Mouse (Mus musculus): ENCODE results near the gene Usmg5.

Gene Usmg5

DNA sequence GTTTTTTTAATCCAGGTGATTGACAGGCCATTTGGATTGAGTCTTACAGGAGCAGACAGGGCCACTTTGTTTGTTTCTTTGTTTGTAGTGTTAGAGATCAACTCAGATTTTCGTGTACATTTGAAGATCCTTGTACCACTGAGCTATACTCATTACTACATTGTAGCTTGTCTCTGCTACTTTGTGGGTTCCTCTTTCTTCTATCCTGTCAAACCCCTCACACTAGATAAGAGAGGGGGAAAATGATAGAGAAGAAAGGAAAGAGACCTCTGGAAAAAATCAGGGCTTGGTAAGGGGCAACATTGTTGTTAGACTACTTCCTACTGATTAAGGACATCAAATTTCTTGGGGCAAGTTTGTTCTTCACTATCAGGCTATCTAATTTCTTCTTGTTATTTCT lies 32.8 kb downstream of the Usmg5 start:
- in situ Hi-C loops (cut with MseI, MboI) = no loop called here

DNA sequence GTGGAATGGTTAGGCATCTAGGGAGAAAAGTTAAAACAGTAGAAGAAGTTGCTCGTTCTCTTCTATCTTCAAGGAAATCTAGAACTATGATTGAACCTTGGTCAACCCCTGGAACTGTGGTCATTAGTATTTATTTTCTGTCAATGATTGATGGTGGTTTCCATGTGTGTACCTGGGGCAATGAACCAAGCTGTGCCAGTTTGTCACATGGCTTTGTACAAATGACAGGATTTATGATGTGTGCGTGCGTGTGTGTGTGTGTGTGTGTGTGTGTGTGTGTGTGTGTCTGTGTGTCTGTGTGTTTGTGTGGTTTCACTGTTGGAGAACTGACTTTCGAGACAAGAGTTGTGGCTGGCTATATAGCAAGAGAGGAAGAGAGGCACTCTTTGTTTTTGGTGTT lies 37.0 kb downstream of the Usmg5 start:
- in situ Hi-C loops (cut with MseI, MboI) = no loop called here

DNA sequence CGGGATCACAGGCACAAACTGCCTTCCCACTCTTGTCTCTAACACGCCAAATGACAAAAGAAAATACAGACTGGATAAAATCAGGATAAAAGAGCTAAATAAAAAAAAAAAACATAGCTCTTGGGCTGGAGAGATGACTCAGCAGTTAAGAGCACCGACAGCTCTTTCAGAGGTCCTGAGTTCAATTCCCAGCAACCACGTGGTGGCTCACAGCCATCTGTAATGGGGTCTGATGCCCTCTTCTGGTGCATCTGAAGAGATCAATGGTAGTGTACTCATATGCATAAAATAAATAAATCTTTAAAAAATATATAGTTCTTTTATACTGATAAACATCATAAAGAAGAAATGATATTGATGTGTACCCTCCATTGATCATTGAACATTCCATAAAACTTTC lies 37.5 kb downstream of the Usmg5 start:
- in situ Hi-C loops (cut with MseI, MboI) = no loop called here

DNA sequence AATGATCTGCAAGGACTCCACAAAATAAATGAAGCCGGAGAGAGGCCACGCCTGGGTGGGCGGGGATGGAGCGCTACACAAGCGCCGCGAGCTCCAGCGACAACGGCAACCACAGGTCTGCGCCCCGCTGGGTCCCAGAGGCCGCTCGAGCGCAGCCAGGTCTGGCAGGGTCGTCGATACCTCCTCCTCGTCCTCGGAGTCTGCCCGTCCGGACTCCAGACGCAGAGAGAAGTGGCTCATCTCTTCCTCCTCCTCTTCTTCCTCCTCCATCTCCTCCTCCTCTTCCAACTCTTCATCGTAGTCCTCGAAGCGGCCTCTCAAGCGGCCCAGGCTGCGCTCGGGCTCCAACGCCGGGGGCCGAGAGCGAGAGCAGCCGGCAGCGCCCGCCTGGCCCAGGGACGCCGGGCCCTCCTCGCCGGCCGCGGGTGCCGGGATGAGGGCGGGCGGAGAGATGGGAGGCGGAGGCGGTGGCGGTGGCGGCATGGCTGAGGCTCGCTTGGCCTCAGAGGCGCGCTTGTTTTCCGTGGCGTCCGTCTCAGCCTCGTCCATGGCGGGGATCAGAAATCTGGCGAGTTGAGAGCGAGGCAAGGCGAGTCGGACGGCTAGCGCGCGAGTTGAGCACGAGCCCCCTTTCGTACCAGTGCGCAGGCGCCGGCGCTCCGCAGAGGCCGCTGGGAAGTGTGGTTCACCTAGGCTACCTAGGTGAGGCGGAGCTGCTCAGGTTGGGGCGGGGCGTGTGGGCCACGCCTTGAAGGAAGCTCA lies 40.0 kb downstream of the Usmg5 start, which contains the start of gene Pcgf6:
Gene Pcgf6, minus strand, starts transcription at position 636 of the 762 bp plus-strand sequence.
- in situ Hi-C loops (cut with MseI, MboI) = no loop called here

GRCm38 (mm10) chr19:47049840-47050239 lies 40.6 kb downstream of the Usmg5 start:
- in situ Hi-C loops (cut with MseI, MboI) = no loop called here

- in situ Hi-C loops (cut with MseI, MboI) = no loop called here
Observed at GRCm38 (mm10) chr19:47049061-47049460, 41.4 kb downstream of the Usmg5 start.

GRCm38 (mm10) chr19:47047236-47047833 lies 43.1 kb downstream of the Usmg5 start:
- in situ Hi-C loops (cut with MseI, MboI) = no loop called here

DNA sequence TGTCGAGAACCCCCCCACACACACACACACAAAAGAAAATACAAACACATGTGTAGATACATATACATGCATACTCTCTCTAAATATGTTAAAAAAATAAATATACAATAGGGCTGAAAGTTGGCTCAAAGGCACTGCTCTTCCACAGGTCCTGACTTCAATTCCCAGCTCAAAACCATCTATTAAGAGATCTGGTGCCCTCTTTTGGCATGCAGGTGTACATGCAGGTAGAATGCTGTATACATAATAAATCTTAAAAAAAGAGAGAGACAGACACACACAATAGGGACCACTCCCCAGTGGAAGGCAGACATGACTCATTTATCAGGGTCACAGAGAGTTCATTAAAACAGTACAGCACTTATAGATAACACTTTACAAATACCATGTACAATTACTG lies 44.1 kb downstream of the Usmg5 start:
- in situ Hi-C loops (cut with MseI, MboI) = no loop called here

DNA sequence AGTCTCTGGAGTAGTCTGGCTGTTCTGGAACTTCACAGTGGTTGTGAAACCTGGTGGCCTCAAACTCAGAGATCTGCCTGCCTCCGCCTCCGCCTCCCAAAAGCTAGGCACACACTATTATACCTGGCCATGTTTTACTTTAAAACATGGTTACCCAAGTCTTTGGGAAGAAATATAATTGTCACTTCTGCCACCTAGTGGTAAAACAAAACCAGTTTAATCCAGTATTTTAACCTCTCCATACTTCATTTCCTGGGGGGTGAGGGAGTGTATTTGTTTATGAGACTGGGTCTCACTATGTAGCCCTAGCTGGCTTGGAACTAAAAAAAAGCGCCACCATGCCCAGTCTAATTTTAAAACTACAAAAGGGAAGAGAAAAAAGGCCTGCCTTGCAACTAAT lies 46.8 kb downstream of the Usmg5 start:
- in situ Hi-C loops (cut with MseI, MboI) = no loop called here

- in situ Hi-C loops (cut with MseI, MboI) = no loop called here
Observed at GRCm38 (mm10) chr19:47040720-47041473, 49.5 kb downstream of the Usmg5 start.

GRCm38 (mm10) chr19:47036596-47036995 lies 53.9 kb downstream of the Usmg5 start:
- in situ Hi-C loops (cut with MseI, MboI) = no loop called here

DNA sequence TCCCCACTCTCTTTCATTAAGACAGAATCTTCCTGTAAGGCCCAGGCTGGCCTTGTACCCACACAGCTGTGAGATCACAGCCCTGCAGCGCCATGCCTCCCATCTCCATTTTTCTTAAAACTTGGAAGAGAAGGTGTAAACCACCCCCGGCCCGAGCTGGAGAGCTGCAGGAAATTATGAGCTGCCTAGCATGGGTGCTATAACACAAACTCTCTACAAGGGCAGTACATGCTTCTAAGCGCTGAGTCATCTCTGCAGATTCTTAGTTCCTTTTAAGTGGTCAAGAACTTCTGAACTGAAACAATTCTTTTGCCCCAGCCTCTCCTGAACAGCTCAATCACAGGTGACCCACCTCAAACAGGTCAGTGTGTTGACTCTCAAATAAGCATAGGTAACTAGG lies 55.5 kb downstream of the Usmg5 start:
- in situ Hi-C loops (cut with MseI, MboI) = no loop called here

Measured in mouse trophoblast stem cell (cell line).